Mouse (Mus musculus): ENCODE measurements around the gene Pdcd6. TPM values are rescaled to one million over a fixed set of nuclear protein-coding genes. Genes with fewer than 3 reads are reported as not detected.

Gene Pdcd6
- total and polyA plus RNA-seq, 2 experiments from 2014 or later = 60.3 to 90.8 TPM

- H3K27ac ChIP-seq (ENCODE audit: low read depth) = no peak overlapping the region
- no peak overlapping the region for H3K4me3 ChIP-seq (ENCODE audit: low read depth, low read length)
- H3K36me3 ChIP-seq (replicated peaks; ENCODE audit: control insufficient read depth, insufficient read depth, low read length) = peaks cover 50% of the 10 kb centered on the region
- 68% methylated on average over 6 of the region's 6 CpGs for WGBS
- H3K27me3 ChIP-seq (ENCODE audit: control insufficient read depth, insufficient read depth, low read length) = no peaks in the 10 kb centered on the region
- ATAC-seq (ENCODE audit: insufficient read depth, low read depth) (no peak), DNase-seq (ENCODE audit: low spot score) (no peak)
- TF ChIP-seq EP300 (IDR thresholded peaks at IDR 0.05; ENCODE audit: low read depth) (no peak), CTCF (IDR thresholded peaks at IDR 0.05; ENCODE audit: low read depth) (no peak)
- H3K4me2 ChIP-seq (ENCODE audit: low read depth, low read length) = no peak overlapping the region
- H3K9ac ChIP-seq (replicated peaks; ENCODE audit: low read depth, low read length) = no peak overlapping the region
- H3K4me1 ChIP-seq (ENCODE audit: control insufficient read depth, insufficient read depth) = no peaks in the 10 kb centered on the region
- no peaks in the 10 kb centered on the region for H3K9me3 ChIP-seq (replicated peaks; ENCODE audit: control insufficient read depth, low read length)
Observed at GRCm38 (mm10) chr13:74301607-74301984, 15.8 kb downstream of the Pdcd6 start.

GRCm38 (mm10) chr13:74300925-74301606, 16.3 kb downstream of the Pdcd6 start:
- H3K9ac ChIP-seq (replicated peaks; ENCODE audit: low read depth, low read length) = no peak overlapping the region
- WGBS = 28% methylated on average over 4 of the region's 4 CpGs
- peak; percentile 77 for ATAC-seq (ENCODE audit: insufficient read depth, low read depth)

GRCm38 (mm10) chr13:74296376-74296775, 21.0 kb downstream of the Pdcd6 start:
- H3K27ac ChIP-seq (ENCODE audit: low read depth) = no peak overlapping the region
- no peaks in the 10 kb centered on the region; the same call in 1 of the 2 replicates for H3K4me1 ChIP-seq (ENCODE audit: control insufficient read depth, insufficient read depth)
- no peak overlapping the region for H3K4me2 ChIP-seq (ENCODE audit: low read depth, low read length)
- WGBS = 63% methylated on average over 7 of the region's 7 CpGs
- H3K36me3 ChIP-seq (replicated peaks; ENCODE audit: control insufficient read depth, insufficient read depth, low read length) = no peaks in the 10 kb centered on the region
- no peak overlapping the region for H3K9ac ChIP-seq (replicated peaks; ENCODE audit: low read depth, low read length)
- ATAC-seq (ENCODE audit: insufficient read depth, low read depth) (no peak), DNase-seq (ENCODE audit: low spot score) (no peak)
- no peak overlapping the region for H3K4me3 ChIP-seq (ENCODE audit: low read depth, low read length)
- no peaks in the 10 kb centered on the region for H3K9me3 ChIP-seq (replicated peaks; ENCODE audit: control insufficient read depth, low read length)
- TF ChIP-seq EP300 (IDR thresholded peaks at IDR 0.05; ENCODE audit: low read depth) = no peak
- no peak for TF ChIP-seq CTCF (IDR thresholded peaks at IDR 0.05; ENCODE audit: low read depth)
- peaks cover 10% of the 10 kb centered on the region; the same call in 1 of the 2 replicates for H3K27me3 ChIP-seq (ENCODE audit: control insufficient read depth, insufficient read depth, low read length)

More at GRCm38 (mm10) chr13:74300925-74301606, 16.3 kb downstream of the Pdcd6 start:
- Histone ChIP-seq H3K36me3 (replicated peaks; ENCODE audit: control insufficient read depth, insufficient read depth, low read length) (peaks cover 45% of the 10 kb centered on the region), H3K9me3 (replicated peaks; ENCODE audit: control insufficient read depth, low read length) (no peaks in the 10 kb centered on the region), H3K4me1 (ENCODE audit: control insufficient read depth, insufficient read depth) (no peaks in the 10 kb centered on the region), H3K27ac (ENCODE audit: low read depth) (no peak overlapping the region), H3K4me3 (ENCODE audit: low read depth, low read length) (no peak overlapping the region), H3K4me2 (ENCODE audit: low read depth, low read length) (no peak overlapping the region), H3K27me3 (ENCODE audit: control insufficient read depth, insufficient read depth, low read length) (no peaks in the 10 kb centered on the region)
- DNase-seq (ENCODE audit: low spot score) = peak; percentile 69
- no peak for TF ChIP-seq EP300 (IDR thresholded peaks at IDR 0.05; ENCODE audit: low read depth)
- peak; percentile 97 for TF ChIP-seq CTCF (IDR thresholded peaks at IDR 0.05; ENCODE audit: low read depth)

GRCm38 (mm10) chr13:74292167-74292566, 25.2 kb downstream of the Pdcd6 start, which contains the start of gene Ahrr:
Gene Ahrr, minus strand, starts transcription at chr13:74292331.
- no peak for TF ChIP-seq EP300 (IDR thresholded peaks at IDR 0.05; ENCODE audit: low read depth)
- TF ChIP-seq CTCF (IDR thresholded peaks at IDR 0.05; ENCODE audit: low read depth) = peak; percentile 45
- Histone ChIP-seq H3K4me2 (ENCODE audit: low read depth, low read length) (peak within 1 kb of the TSS; percentile 48), H3K9me3 (replicated peaks; ENCODE audit: control insufficient read depth, low read length) (no peaks in the 10 kb centered on the region), H3K9ac (replicated peaks; ENCODE audit: low read depth, low read length) (no peak within 1 kb of the TSS; the same call in 1 of the 2 replicates), H3K4me1 (ENCODE audit: control insufficient read depth, insufficient read depth) (no peaks in the 10 kb centered on the region; the same call in 1 of the 2 replicates), H3K36me3 (replicated peaks; ENCODE audit: control insufficient read depth, insufficient read depth, low read length) (no peaks in the 10 kb centered on the region), H3K4me3 (ENCODE audit: low read depth, low read length) (peak within 1 kb of the TSS; percentile 24), H3K27ac (ENCODE audit: low read depth) (no peak within 1 kb of the TSS), H3K27me3 (ENCODE audit: control insufficient read depth, insufficient read depth, low read length) (peaks cover 15% of the 10 kb centered on the region; the same call in 1 of the 2 replicates)
- peak; percentile 58 for DNase-seq (ENCODE audit: low spot score)
- WGBS = under 1% methylated on average over 27 of the region's 27 CpGs
- peak; percentile 58; the same call in 1 of the 2 replicates for ATAC-seq (ENCODE audit: insufficient read depth, low read depth)

- no peak overlapping the region for H3K4me2 ChIP-seq (ENCODE audit: low read depth, low read length)
- no peak overlapping the region for H3K4me3 ChIP-seq (ENCODE audit: low read depth, low read length)
- no peak overlapping the region for H3K27ac ChIP-seq (ENCODE audit: low read depth)
- no peaks in the 10 kb centered on the region for H3K9me3 ChIP-seq (replicated peaks; ENCODE audit: control insufficient read depth, low read length)
- WGBS = 72% methylated on average over 5 of the region's 5 CpGs
- TF ChIP-seq EP300 (IDR thresholded peaks at IDR 0.05; ENCODE audit: low read depth) = no peak
- TF ChIP-seq CTCF (IDR thresholded peaks at IDR 0.05; ENCODE audit: low read depth) = no peak
- H3K27me3 ChIP-seq (ENCODE audit: control insufficient read depth, insufficient read depth, low read length) = peaks cover 15% of the 10 kb centered on the region; the same call in 1 of the 2 replicates
- no peak for ATAC-seq (ENCODE audit: insufficient read depth, low read depth)
- H3K9ac ChIP-seq (replicated peaks; ENCODE audit: low read depth, low read length) = no peak overlapping the region
- no peaks in the 10 kb centered on the region for H3K36me3 ChIP-seq (replicated peaks; ENCODE audit: control insufficient read depth, insufficient read depth, low read length)
- no peaks in the 10 kb centered on the region; the same call in 1 of the 2 replicates for H3K4me1 ChIP-seq (ENCODE audit: control insufficient read depth, insufficient read depth)
- no peak for DNase-seq (ENCODE audit: low spot score)
Observed at GRCm38 (mm10) chr13:74289646-74290045, 27.7 kb downstream of the Pdcd6 start.

Data from heart, postnatal 0 days (tissue).